Mouse (Mus musculus): Measurements from ENCODE around the gene Abcc8. TPM values are rescaled to one million over a fixed set of nuclear protein-coding genes. Genes with fewer than 3 reads are reported as not detected.

The Abcc8 gene
- polyA plus RNA-seq, 1 experiment from 2014 or later = 7.0 TPM

GRCm38 (mm10) chr7:46167901-46168300 lies 11.9 kb downstream of the Abcc8 start:
- 94% methylated on average over 7 of the region's 7 CpGs for WGBS
- H3K9me3 ChIP-seq (ENCODE audit: control insufficient read depth, low read depth, low read length) = no peaks in the 10 kb centered on the region
- H3K9ac ChIP-seq (replicated peaks; ENCODE audit: low read depth, low read length) = no peak overlapping the region
- no peaks in the 10 kb centered on the region for H3K36me3 ChIP-seq (ENCODE audit: control insufficient read depth, insufficient read depth, low read length)
- no peak overlapping the region for H3K4me2 ChIP-seq (replicated peaks; ENCODE audit: low read depth, low read length)
- no peaks in the 10 kb centered on the region for H3K4me1 ChIP-seq (ENCODE audit: control insufficient read depth, insufficient read depth, low read length)
- H3K4me3 ChIP-seq (ENCODE audit: low read depth, low read length) = no peak overlapping the region
- no peak for ATAC-seq (ENCODE audit: insufficient number of reproducible peaks, insufficient read depth, low FRiP score, low read depth)
- H3K27ac ChIP-seq (ENCODE audit: low read length) = no peak overlapping the region
- no peaks in the 10 kb centered on the region for H3K27me3 ChIP-seq (ENCODE audit: control insufficient read depth, insufficient read depth, low read length)

- H3K9me3 ChIP-seq (ENCODE audit: control insufficient read depth, low read depth, low read length) = no peaks in the 10 kb centered on the region
- no peaks in the 10 kb centered on the region for H3K27me3 ChIP-seq (ENCODE audit: control insufficient read depth, insufficient read depth, low read length)
- 95% methylated on average over 11 of the region's 11 CpGs for WGBS
- no peak for ATAC-seq (ENCODE audit: insufficient number of reproducible peaks, insufficient read depth, low FRiP score, low read depth)
- H3K9ac ChIP-seq (replicated peaks; ENCODE audit: low read depth, low read length) = no peak overlapping the region
- no peaks in the 10 kb centered on the region for H3K36me3 ChIP-seq (ENCODE audit: control insufficient read depth, insufficient read depth, low read length)
- H3K27ac ChIP-seq (ENCODE audit: low read length) = no peak overlapping the region
- H3K4me2 ChIP-seq (replicated peaks; ENCODE audit: low read depth, low read length) = no peak overlapping the region
- no peak overlapping the region for H3K4me3 ChIP-seq (ENCODE audit: low read depth, low read length)
- H3K4me1 ChIP-seq (ENCODE audit: control insufficient read depth, insufficient read depth, low read length) = no peaks in the 10 kb centered on the region
These were observed 14.0 kb downstream of the Abcc8 start for GRCm38 (mm10) chr7:46165876-46166275.

- no peak overlapping the region for H3K4me2 ChIP-seq (replicated peaks; ENCODE audit: low read depth, low read length)
- H3K9me3 ChIP-seq (ENCODE audit: control insufficient read depth, low read depth, low read length) = no peaks in the 10 kb centered on the region
- no peak overlapping the region for H3K4me3 ChIP-seq (ENCODE audit: low read depth, low read length)
- H3K4me1 ChIP-seq (ENCODE audit: control insufficient read depth, insufficient read depth, low read length) = no peaks in the 10 kb centered on the region
- no peak overlapping the region for H3K27ac ChIP-seq (ENCODE audit: low read length)
- WGBS = 75% methylated on average over 5 of the region's 5 CpGs
- no peak for ATAC-seq (ENCODE audit: insufficient number of reproducible peaks, insufficient read depth, low FRiP score, low read depth)
- H3K36me3 ChIP-seq (ENCODE audit: control insufficient read depth, insufficient read depth, low read length) = no peaks in the 10 kb centered on the region
- no peak overlapping the region for H3K9ac ChIP-seq (replicated peaks; ENCODE audit: low read depth, low read length)
- H3K27me3 ChIP-seq (ENCODE audit: control insufficient read depth, insufficient read depth, low read length) = no peaks in the 10 kb centered on the region
These were observed 17.1 kb downstream of the Abcc8 start for GRCm38 (mm10) chr7:46162731-46163130.

GRCm38 (mm10) chr7:46162132-46162727 lies 17.6 kb downstream of the Abcc8 start:
- no peak overlapping the region for H3K27ac ChIP-seq (ENCODE audit: low read length)
- H3K4me2 ChIP-seq (replicated peaks; ENCODE audit: low read depth, low read length) = no peak overlapping the region
- H3K9me3 ChIP-seq (ENCODE audit: control insufficient read depth, low read depth, low read length) = no peaks in the 10 kb centered on the region
- H3K4me1 ChIP-seq (ENCODE audit: control insufficient read depth, insufficient read depth, low read length) = no peaks in the 10 kb centered on the region
- WGBS = 74% methylated on average over 11 of the region's 11 CpGs
- H3K36me3 ChIP-seq (ENCODE audit: control insufficient read depth, insufficient read depth, low read length) = no peaks in the 10 kb centered on the region
- ATAC-seq (ENCODE audit: insufficient number of reproducible peaks, insufficient read depth, low FRiP score, low read depth) = no peak
- H3K9ac ChIP-seq (replicated peaks; ENCODE audit: low read depth, low read length) = no peak overlapping the region
- H3K27me3 ChIP-seq (ENCODE audit: control insufficient read depth, insufficient read depth, low read length) = no peaks in the 10 kb centered on the region
- no peak overlapping the region for H3K4me3 ChIP-seq (ENCODE audit: low read depth, low read length)

- WGBS = 33% methylated on average over 3 of the region's 3 CpGs
These were observed 18.2 kb downstream of the Abcc8 start for GRCm38 (mm10) chr7:46161615-46162014.

GRCm38 (mm10) chr7:46157746-46158145 lies 22.1 kb downstream of the Abcc8 start:
- 70% methylated on average over 7 of the region's 7 CpGs for WGBS
- no peaks in the 10 kb centered on the region for H3K27me3 ChIP-seq (ENCODE audit: control insufficient read depth, insufficient read depth, low read length)
- ATAC-seq (ENCODE audit: insufficient number of reproducible peaks, insufficient read depth, low FRiP score, low read depth) = no peak

More at GRCm38 (mm10) chr7:46161615-46162014, 18.2 kb downstream of the Abcc8 start:
- Histone ChIP-seq H3K4me3 (ENCODE audit: low read depth, low read length) (no peak overlapping the region), H3K4me2 (replicated peaks; ENCODE audit: low read depth, low read length) (no peak overlapping the region), H3K9me3 (ENCODE audit: control insufficient read depth, low read depth, low read length) (no peaks in the 10 kb centered on the region), H3K36me3 (ENCODE audit: control insufficient read depth, insufficient read depth, low read length) (no peaks in the 10 kb centered on the region), H3K9ac (replicated peaks; ENCODE audit: low read depth, low read length) (no peak overlapping the region), H3K27ac (ENCODE audit: low read length) (no peak overlapping the region), H3K27me3 (ENCODE audit: control insufficient read depth, insufficient read depth, low read length) (no peaks in the 10 kb centered on the region), H3K4me1 (ENCODE audit: control insufficient read depth, insufficient read depth, low read length) (no peaks in the 10 kb centered on the region)
- ATAC-seq (ENCODE audit: insufficient number of reproducible peaks, insufficient read depth, low FRiP score, low read depth) = no peak

GRCm38 (mm10) chr7:46154498-46155488 lies 25.0 kb downstream of the Abcc8 start:
- Histone ChIP-seq H3K27me3 (ENCODE audit: control insufficient read depth, insufficient read depth, low read length) (no peaks in the 10 kb centered on the region), H3K9me3 (ENCODE audit: control insufficient read depth, low read depth, low read length) (no peaks in the 10 kb centered on the region), H3K4me1 (ENCODE audit: control insufficient read depth, insufficient read depth, low read length) (no peaks in the 10 kb centered on the region), H3K36me3 (ENCODE audit: control insufficient read depth, insufficient read depth, low read length) (no peaks in the 10 kb centered on the region), H3K4me3 (ENCODE audit: low read depth, low read length) (no peak overlapping the region), H3K27ac (ENCODE audit: low read length) (no peak overlapping the region), H3K4me2 (replicated peaks; ENCODE audit: low read depth, low read length) (no peak overlapping the region), H3K9ac (replicated peaks; ENCODE audit: low read depth, low read length) (no peak overlapping the region)
- ATAC-seq (ENCODE audit: insufficient number of reproducible peaks, insufficient read depth, low FRiP score, low read depth) = no peak
- 67% methylated on average over 18 of the region's 18 CpGs for WGBS

More at GRCm38 (mm10) chr7:46157746-46158145, 22.1 kb downstream of the Abcc8 start:
- Histone ChIP-seq H3K9ac (replicated peaks; ENCODE audit: low read depth, low read length) (no peak overlapping the region), H3K4me3 (ENCODE audit: low read depth, low read length) (no peak overlapping the region), H3K27ac (ENCODE audit: low read length) (no peak overlapping the region), H3K36me3 (ENCODE audit: control insufficient read depth, insufficient read depth, low read length) (no peaks in the 10 kb centered on the region), H3K4me2 (replicated peaks; ENCODE audit: low read depth, low read length) (no peak overlapping the region), H3K9me3 (ENCODE audit: control insufficient read depth, low read depth, low read length) (no peaks in the 10 kb centered on the region), H3K4me1 (ENCODE audit: control insufficient read depth, insufficient read depth, low read length) (no peaks in the 10 kb centered on the region)

- Histone ChIP-seq H3K9me3 (ENCODE audit: control insufficient read depth, low read depth, low read length) (no peaks in the 10 kb centered on the region), H3K27ac (ENCODE audit: low read length) (no peak overlapping the region), H3K9ac (replicated peaks; ENCODE audit: low read depth, low read length) (no peak overlapping the region), H3K4me1 (ENCODE audit: control insufficient read depth, insufficient read depth, low read length) (no peaks in the 10 kb centered on the region), H3K4me2 (replicated peaks; ENCODE audit: low read depth, low read length) (no peak overlapping the region), H3K4me3 (ENCODE audit: low read depth, low read length) (no peak overlapping the region), H3K27me3 (ENCODE audit: control insufficient read depth, insufficient read depth, low read length) (no peaks in the 10 kb centered on the region), H3K36me3 (ENCODE audit: control insufficient read depth, insufficient read depth, low read length) (no peaks in the 10 kb centered on the region)
- ATAC-seq (ENCODE audit: insufficient number of reproducible peaks, insufficient read depth, low FRiP score, low read depth) = no peak
- WGBS = 73% methylated on average over 9 of the region's 9 CpGs
These were observed 26.9 kb downstream of the Abcc8 start for GRCm38 (mm10) chr7:46152819-46153351.

Measured in stomach, embryonic 14.5 days (tissue).